Mouse (Mus musculus) heart, adult 11 months (tissue): ENCODE results near the gene Klf3.

Source experiments
- DNase-seq: peaks from one replicate; pipeline ENCODE4 v3.0.0; 2022

Gene Klf3

DNA sequence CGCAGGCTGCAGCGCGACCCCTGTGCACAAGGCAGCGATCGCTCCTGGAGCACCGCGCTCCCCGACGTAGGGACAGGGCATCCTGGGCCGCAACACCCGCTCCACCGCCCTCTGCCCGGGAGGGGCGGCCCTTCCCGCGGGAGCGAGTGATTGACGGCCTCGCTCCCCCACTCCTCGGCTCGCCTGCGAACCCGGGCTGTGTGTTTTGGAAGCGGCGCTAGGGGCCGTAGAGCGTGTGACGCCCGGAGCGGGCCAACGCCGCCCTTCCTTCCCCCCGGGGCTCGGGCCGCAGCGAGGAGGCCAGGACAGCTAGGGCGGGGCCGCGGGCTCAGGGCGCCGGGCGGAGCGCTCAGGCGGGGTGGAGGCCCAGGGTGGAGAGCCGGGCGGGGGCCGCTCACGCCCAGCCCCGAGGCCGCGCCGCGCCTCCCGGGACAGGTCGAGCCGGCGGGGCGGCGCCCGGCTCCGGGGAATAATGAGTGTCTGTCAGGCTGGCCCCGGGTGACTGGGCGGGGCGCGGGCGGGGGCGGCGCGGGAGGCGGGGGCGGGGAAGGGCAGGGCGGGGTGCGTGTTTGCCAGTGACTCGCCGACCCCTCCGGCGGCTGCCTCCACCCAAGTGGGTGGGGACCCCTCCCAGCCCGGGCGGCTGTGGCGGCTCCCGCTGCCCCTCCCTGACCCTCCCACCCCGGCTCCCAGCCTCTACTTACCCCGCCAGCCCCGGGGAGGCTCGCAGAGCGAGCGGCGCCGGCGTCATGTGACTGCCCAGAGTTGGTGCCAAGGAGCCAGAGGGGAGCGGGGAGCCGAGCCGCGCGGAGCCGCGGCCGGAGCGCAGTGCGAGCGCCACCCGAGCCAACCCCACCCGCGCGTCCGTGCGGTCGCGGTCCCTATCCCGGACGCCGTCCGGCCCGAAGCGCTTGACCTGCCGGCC, at the start of gene Klf3:
TSS of gene Klf3 (plus strand) at position 594 of the 925 bp plus-strand sequence.
- DNase-seq = peak; percentile 100

DNA sequence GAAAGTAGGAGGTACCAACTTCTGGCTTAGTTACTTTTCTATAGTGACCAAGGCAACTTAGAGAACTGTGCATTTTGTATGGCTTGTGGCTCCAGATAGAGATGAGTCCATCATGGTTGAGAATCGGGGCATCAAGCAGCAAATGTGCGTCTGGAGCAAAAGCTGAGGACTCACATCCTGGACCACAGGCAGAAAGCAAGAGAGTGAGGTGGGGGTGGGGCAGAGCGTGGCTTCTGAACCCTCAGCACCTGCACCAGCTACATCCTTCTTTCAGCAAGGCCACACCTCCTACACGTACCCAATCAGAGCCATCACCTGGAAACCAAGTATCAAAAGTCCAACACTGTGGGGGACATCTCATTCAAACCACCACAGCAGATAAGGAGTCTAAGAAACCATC, 40.9 kb upstream of the Klf3 start:
- DNase-seq = peak; percentile 16

DNA sequence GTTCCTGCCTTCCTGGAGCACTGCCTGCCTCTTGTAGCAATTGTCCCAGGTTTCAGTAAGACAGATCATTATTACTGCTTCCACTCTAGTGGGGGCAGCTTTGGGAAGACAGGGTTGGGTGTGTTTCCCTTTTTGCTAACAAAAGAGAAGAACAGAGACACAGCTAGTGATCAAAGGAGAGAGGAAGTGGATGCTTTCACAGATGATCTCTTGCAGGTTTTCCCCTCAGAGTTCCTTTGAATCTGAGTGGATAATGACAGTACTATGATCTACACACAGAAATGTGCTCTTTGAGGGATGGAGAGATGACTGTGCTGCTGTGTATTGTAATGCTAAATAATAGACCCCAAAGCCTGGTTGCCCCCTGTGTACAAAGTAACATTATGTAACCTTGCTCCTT, 38.7 kb upstream of the Klf3 start:
- no peak for DNase-seq

DNA sequence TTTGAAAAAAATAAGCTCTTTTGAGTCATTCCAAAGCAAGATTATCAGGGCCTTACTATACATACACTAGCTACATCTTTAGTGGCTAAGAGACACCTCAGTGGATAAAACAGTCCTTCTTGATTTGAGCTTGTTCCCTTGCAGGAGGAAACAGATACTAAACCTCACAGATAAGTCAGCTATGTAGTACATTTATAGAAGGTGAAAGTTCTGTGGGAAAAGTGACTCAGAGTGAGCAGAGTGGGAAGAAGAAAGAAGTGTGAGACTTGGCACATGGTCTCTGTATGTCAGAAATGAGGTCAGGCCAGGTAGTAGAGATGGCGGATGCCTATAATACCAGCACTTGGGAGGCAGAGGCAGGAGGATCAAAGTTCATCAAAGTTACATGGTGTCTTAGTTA, 37.4 kb upstream of the Klf3 start:
- DNase-seq = no peak

DNA sequence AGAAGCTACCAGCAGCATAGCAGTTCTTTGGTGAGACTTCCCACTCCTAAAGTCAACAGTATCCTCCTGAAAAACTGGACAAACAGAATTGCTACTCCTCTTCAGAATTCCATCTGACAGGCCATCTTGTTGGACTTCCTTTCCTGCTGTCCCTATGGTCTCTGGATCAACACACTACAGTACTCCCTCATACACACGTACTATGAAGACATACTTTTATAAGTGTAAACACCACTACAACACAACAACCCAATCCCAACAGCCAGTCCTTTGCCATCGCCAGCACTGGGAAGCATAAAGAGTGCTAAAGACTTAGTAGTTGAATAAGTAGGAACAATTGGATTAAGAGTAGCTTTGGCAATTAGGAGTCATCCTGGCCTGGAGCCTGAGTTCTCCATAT, 36.6 kb upstream of the Klf3 start:
- peak; percentile 78 for DNase-seq

DNA sequence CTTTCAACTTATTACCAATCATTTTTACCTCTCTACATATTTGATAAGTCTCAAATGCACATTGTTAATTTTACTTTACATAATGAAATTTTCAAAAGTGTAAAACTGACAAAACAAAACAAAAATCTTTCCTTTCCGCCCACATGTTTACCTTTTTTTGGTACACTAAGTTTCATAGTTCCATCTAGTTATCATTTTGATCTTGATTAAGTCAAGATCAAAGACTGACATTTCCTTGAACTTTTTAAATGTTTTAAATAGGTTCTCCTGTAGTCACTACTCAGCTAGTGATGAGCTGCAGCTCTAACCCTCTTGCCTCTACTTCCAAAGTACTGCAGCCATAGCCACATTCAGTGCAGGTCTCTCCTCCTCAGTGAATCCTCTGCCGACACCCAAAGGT, 31.6 kb upstream of the Klf3 start:
- DNase-seq = no peak

DNA sequence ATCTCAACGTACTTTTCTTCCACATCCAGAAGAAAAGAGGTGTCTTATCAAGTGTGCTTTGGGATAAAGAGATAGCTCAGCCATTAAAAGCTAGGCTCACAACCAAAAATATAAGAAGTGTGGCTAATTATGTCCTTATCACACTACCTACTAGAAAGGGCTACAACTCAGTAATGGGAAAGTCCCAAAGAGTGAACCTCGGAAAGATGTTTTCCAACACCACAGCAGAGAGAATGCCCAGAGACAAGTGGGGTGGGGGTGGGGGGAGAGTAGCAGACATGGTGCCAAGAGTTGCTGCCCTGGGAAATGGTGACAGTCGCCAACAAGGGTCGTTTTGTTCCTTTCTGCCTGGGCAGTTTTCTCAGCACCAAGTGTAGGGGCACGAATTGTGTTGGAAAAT, 25.0 kb upstream of the Klf3 start:
- no peak for DNase-seq

DNA sequence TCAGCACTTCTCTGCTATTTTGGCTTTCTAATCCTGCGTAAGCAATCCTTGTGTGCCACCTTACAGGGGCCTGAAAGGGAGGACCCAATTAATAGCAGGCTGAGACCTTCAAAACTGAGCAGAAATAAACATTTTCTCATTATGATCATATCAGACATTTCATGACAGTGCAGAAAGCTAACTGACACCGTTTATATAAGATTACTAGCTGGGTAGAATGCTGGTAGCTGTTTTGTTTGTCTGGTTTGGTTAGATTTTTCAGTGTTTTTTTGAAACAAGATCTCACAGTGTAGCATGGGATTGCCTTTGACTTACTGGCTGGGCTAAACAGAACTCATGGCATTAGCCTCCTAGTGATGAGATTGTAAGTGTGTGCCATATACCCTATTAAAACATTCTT, 23.9 kb upstream of the Klf3 start:
- no peak for DNase-seq

DNA sequence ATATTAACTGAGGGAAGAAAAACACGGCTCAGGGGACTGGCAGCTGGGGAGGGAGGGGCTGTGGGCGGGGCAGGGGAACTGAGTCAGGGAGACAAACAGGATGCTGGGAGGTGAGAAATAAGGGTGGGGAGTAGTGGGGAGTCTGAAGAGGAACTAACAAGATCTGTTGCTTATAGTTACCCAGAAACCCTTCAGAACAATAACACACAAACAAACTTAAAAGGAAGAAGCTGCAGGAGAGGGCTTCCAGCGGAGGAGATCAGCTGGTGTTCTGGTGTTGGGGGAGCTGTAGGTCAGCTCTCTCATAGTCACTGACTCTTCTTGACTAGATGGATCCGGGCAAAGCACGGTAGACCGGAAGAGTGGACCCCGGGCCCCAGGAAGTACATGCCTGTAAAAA, 22.4 kb upstream of the Klf3 start:
- peak; percentile 91 for DNase-seq

DNA sequence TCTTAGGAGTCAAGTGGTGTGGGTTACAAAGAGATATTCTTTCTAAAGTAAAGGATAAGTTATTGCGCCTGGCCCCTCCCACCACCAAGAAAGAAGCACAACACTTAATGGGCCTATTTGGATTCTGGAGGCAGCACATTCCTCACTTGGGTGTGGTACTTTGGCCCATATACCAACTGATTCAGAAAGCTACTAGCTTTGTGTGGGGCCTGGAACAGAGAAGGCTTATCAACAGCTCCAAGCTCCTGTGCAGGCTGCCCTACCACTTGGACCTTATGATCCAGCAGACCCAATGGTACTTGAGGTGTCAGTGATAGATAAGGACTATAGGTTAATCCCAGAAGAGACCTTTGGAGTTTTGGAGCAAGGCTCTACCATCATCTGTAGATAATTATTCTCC, 15.0 kb upstream of the Klf3 start:
- peak; percentile 43 for DNase-seq

DNA sequence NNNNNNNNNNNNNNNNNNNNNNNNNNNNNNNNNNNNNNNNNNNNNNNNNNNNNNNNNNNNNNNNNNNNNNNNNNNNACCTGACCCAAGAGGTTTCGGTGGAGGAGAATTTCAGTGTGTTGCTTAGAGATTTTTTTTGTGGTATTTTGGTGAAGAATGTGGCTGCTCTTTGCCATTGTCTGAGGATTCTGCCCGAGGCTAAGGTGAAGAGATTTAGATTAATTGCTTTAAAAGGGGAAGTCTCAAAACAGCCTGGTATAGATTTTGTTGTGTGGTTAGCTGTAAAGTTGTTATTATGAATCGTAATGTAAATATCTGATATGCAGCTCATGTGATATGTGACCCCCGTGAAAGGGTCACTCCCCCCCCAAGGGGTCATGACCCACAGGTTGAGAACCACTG, 5.0 kb upstream of the Klf3 start:
- no peak for DNase-seq

DNA sequence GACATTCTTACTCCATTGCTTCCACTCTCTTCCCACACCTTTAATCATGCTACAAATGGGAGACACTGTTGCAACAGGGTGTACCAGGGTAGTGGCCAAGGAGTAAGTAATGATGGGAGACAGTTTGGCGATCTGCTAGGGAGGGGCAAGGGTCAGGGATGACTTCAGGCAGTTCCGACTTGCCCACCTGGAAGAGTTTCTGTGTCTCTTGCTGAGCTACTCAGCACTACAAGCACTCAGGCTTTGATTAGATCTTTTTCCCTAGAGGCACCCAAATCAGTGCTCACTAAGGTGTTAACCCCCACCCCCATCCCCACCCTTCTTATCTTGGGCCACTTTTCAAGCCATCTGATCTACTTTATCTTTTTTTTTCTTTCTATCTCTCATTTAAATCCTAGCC, 1.6 kb upstream of the Klf3 start:
- DNase-seq = peak; percentile 85

DNA sequence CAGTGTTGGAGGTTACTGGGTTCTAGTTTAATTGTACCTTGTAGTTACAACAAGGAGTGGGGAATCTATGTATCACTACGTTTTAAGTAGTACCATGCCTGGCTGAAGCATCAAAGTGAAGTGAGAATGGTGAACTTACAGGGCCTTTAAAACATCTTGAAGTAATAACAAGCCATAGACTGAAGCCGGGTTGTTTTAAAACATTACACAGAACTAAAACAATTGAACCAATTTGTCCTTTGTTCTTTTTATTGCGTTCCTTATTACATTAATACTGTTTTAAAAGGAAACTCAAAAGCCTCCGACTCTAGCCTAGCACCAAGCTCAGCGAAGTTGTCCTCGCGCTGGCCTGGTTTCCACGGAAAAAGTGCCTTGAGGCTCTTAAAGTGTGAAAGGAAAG, 1.0 kb upstream of the Klf3 start:
- DNase-seq = no peak

DNA sequence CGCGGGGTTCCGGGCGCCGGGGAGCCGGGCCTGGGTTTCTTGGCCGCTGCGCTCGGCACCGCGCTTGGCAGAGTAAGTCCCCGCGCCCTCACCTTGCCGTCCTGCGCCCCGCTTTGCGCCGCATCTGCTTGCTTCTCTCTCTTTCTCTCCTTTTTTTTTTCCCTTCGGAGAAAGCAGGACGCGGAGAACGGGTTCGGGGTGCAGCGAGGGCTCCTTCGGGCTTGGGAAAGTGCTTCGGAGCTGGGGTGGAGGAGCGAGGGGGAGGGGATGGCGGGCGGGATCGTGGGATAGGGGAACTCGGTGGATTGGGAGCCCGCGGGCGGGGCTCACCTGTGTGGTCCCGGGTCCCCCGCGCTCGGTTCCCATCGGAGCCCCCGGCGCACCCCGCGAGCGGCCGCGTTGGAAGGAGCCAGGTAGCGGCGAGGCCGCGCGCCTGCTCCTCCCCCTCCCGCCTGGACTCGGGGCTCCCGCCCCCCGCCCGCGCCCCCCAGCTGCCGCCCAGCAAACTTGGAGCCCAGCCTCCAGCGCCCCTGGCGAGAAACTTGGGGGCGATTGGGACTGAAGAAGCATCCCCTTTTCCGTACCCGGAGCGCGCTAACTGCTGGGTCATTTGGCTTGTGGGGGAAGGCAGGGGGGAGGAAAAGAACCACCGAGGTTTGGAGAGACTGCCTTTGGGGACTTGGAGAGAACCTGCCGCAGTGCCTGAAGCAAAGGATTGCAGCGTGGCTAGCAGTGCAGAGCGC, 703 bp downstream of the Klf3 start:
- DNase-seq = peak; percentile 96

DNA sequence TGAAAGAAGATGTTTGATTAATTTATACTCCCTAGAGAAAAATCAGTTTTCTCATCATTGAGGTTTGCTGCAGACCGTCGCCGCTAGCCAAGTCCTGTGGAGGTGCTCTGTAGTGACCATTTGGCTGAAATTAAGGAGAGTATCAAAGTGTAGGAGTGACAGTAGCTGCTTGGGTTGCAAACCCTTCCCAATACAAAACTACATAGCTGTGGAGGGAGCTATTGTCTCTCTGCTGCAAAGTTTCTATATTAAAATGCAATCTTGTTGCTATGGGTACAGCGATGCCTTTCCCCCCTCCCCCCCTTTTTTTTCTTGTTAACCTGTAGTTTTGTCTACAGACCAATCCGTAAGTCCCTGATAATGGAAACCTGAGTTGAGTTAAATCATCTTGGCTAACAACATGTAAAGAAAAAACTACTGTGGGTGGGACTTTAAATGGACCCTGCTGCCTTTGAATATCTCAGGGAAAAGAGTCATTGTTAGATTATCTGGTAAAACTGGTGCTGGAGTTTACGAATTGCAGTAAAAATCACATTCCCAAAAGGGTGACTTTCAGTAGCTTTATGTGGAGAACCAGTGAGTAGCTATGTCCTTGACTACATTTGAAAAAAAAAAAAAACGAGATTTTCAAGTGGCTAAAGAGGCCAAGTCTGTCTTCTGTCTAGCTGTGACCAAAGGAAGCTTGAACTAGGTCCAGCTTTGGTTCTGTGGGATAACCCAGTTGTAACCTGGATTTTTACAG, 2.1 kb downstream of the Klf3 start:
- DNase-seq = peak; percentile 83

DNA sequence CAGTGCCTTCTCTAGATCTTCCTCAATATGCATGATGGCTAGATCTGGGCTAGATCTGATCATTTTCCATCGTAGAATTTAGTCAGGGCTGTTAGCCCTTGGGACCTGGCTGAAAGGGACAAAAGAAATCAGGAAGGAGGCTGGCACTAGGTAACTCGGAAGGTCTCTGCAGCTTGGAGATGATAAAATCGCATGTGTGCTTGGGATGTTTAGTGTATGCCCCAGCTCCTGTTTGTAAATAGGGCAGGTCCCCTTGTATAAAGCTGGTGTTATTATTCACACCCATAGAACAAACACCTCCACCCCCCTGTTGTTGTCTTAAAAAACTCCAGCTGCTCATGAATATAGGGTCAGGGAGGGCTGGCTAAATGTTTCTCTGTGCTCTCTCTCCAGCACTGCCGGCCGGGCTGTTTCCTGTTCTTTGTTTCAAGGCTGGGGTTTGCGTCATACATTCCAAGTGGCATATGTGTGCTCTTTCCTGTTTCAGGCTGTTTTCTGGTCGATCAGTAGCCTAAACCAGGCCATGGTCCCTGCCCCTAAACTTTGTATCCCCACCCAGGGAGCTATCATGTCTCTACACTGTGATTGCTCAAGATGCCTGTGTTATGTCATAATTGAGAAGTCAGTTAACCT, 2.8 kb downstream of the Klf3 start:
- peak; percentile 99 for DNase-seq

DNA sequence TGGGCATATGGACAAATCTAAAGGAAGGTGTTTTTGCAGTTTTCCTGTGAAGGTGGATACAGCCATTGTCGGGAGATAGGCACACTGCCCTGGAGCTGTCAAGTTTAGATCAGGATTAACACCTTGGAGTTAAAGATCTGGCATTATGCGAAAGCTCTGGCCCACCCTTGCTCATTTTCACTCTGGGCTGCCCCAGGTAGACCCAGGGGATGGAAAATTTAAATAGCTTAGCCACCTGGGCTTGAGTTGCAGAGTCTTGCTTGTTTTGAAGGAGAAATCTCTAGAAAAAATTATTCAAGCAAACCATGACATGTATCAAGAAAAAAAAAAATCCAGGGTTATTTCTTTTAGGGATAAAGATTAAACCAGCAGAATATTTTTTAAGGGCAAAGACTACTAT, 3.4 kb downstream of the Klf3 start:
- no peak for DNase-seq

DNA sequence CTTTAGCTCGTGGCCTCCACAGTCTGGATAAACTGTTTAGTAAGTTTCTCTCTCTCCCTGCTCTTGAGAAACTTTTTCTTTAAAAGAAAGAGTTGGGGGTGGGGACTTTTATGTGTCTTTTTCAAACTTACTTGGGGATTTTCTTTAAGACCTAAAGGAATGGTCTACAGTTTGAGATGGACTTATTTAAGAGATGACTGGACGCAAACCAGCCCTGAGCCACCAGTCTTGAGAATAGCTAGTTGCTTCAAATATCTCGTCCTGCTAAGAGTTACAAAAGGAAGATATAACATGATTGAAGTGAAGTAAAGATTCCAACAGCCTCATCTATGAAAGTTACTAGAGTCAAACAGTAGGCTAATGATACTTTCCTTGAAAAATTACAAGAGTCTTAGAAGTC, 4.0 kb downstream of the Klf3 start:
- DNase-seq = no peak

DNA sequence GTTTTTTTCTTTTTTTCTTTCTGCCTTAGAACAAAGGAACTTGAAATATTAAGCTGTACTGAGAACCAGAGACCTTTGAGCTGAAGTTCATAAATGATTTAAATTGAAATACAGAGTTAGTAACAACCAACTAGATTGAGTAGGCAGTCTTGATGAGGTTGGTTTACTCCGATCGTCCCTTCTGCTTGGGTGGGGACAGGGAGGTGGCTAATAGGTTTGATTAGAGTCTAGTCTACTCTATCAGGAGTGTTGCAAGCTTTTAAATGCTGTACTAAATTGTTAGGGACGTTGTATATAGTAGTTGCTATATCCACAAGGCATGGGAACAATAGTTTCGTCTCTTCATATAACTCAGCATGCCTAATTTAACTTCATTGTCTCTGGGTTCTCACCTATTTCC, 4.4 kb downstream of the Klf3 start:
- DNase-seq = peak; percentile 78

DNA sequence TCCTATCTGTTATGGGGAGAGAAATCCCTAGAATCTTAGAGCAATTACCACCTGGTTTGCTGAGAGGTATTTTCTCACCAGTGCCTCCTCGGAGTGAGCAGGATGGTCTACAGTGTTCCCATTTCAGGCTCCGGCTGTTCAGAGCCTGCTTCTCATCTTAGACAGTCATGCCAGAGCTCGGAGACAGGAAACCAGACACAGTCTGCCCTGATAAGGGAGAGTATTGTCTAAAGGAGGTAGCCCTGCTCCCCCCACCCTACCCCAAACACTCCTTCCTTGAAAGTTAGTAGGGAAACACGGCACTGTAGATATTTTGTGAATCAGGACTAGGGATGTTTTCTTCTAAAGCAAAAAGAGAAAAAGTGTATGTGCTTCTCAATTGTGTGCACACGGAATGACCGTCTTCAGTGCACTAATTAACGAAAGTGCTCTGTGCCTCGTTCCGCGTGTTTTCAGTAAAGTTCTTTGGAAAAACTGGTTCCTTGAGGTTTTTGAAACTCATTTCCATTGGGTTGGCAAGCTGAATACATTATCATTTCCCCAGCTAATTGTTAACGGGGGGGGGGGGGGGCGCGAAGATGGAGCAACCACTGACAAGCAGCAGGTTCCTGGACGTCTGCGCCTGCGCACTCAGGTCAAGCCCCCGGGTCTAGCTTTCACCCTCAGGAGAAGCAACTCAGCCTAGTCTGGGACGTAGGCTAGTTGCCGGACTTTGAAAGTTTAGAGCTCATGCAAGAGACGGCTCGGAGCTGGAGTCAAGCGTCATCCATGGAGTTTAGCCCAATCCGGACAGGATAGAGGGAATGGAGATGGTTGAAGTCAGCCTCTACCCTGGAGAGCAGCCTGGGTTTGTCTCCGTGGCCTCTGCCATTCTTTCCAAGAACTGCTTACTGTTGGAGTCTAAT, 5.2 kb downstream of the Klf3 start:
- DNase-seq = peak; percentile 97

DNA sequence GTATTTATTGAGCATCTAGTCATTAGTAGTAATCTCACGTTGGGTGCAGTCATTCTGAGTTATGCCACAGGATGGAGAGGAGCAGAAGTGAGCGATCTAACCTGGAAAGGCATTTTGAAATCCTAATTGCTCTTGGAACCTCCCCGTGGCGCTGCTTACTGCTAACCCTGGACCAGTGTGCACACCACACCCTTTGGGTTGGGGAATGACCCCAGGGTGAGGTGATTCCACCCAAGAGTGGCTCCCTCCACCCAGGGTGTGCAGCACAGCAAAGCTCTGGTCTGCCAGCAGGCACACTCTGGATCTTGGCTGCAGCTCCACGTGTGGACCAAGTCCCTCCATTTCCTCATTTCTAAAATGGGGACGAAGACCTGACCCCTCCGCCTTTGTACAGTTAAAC, 6.1 kb downstream of the Klf3 start:
- DNase-seq = peak; percentile 97

DNA sequence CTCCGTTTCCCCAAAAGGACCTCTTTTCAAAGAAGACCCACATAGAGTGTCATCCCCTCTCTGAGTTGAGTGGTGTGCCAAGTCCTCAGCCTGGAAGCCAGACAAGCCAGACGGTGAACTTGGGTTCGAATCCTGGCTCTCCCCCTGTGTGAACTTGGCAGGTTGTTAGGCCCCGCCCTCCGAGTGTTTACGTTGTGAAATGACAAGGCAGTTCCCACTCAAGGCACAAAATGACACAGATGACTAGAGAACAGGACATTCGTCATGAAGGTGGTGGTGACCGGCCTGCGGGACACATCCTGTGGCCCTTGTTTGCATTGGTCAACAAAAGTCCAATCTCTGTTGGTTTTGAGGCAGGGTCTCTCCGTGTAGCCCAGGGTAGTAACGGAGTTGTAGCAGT, 6.7 kb downstream of the Klf3 start:
- peak; percentile 95 for DNase-seq
